Mouse (Mus musculus): ENCODE measurements at regions not wholly inside any gene's neighbourhood (a gene's known extent, or its start where the extent isn't known, plus 50 kb on each side); places are given as distances from the start of the nearest gene placed in this dataset.

- TF ChIP-seq POLR2A (IDR thresholded peaks at IDR 0.05; ENCODE audit: borderline replicate concordance, extremely low read depth, insufficient read depth, insufficient read length): no peak
- 94% methylated on average over 2 of the region's 2 CpGs for WGBS
Observed at GRCm38 (mm10) chr1:157018726-157019125, 79.3 kb upstream of the Ralgps2 start.

GRCm38 (mm10) chr1:157017198-157017994, 78.0 kb upstream of the Ralgps2 start:
- no peaks in the 10 kb centered on the region for H3K36me3 ChIP-seq (ENCODE audit: control insufficient read depth, insufficient read depth, low read length)
- no peak overlapping the region for H3K9ac ChIP-seq (ENCODE audit: low read depth, low read length, severe bottlenecking)
- no peaks in the 10 kb centered on the region for H3K9me3 ChIP-seq (ENCODE audit: control insufficient read depth, low read length)
- no peaks in the 10 kb centered on the region for H3K27me3 ChIP-seq (ENCODE audit: control insufficient read depth, insufficient read depth, low read length)
- no peak overlapping the region for H3K4me2 ChIP-seq (replicated peaks; ENCODE audit: low read depth, low read length, severe bottlenecking)
- H3K4me3 ChIP-seq (replicated peaks; ENCODE audit: low read length): no peak overlapping the region
- TF ChIP-seq POLR2A (IDR thresholded peaks at IDR 0.05; ENCODE audit: borderline replicate concordance, extremely low read depth, insufficient read depth, insufficient read length): no peak
- no peak overlapping the region for H3K27ac ChIP-seq (replicated peaks; ENCODE audit: low read depth, low read length)
- DNase-seq (ENCODE audit: low spot score) (no peak), ATAC-seq (ENCODE audit: low FRiP score, low read depth) (no peak)
- H3K4me1 ChIP-seq (ENCODE audit: control insufficient read depth, insufficient read depth, low read length): no peaks in the 10 kb centered on the region
- 34% methylated on average over 13 of the region's 13 CpGs for WGBS

More at GRCm38 (mm10) chr1:157018726-157019125, 79.3 kb upstream of the Ralgps2 start:
- Histone ChIP-seq H3K4me1 (ENCODE audit: control insufficient read depth, insufficient read depth, low read length) (no peaks in the 10 kb centered on the region), H3K4me3 (replicated peaks; ENCODE audit: low read length) (no peak overlapping the region), H3K27ac (replicated peaks; ENCODE audit: low read depth, low read length) (no peak overlapping the region), H3K36me3 (ENCODE audit: control insufficient read depth, insufficient read depth, low read length) (no peaks in the 10 kb centered on the region), H3K9ac (ENCODE audit: low read depth, low read length, severe bottlenecking) (no peak overlapping the region), H3K27me3 (ENCODE audit: control insufficient read depth, insufficient read depth, low read length) (no peaks in the 10 kb centered on the region), H3K9me3 (ENCODE audit: control insufficient read depth, low read length) (no peaks in the 10 kb centered on the region), H3K4me2 (replicated peaks; ENCODE audit: low read depth, low read length, severe bottlenecking) (no peak overlapping the region)
- no peak for ATAC-seq (ENCODE audit: low FRiP score, low read depth)
- DNase-seq (ENCODE audit: low spot score): no peak

GRCm38 (mm10) chr1:157016625-157017024, 77.2 kb upstream of the Ralgps2 start:
- Histone ChIP-seq H3K36me3 (ENCODE audit: control insufficient read depth, insufficient read depth, low read length) (no peaks in the 10 kb centered on the region), H3K9ac (ENCODE audit: low read depth, low read length, severe bottlenecking) (no peak overlapping the region), H3K4me3 (replicated peaks; ENCODE audit: low read length) (no peak overlapping the region), H3K27ac (replicated peaks; ENCODE audit: low read depth, low read length) (no peak overlapping the region), H3K9me3 (ENCODE audit: control insufficient read depth, low read length) (no peaks in the 10 kb centered on the region), H3K4me1 (ENCODE audit: control insufficient read depth, insufficient read depth, low read length) (no peaks in the 10 kb centered on the region), H3K4me2 (replicated peaks; ENCODE audit: low read depth, low read length, severe bottlenecking) (no peak overlapping the region), H3K27me3 (ENCODE audit: control insufficient read depth, insufficient read depth, low read length) (no peaks in the 10 kb centered on the region)
- 49% methylated on average over 8 of the region's 8 CpGs for WGBS
- no peak for DNase-seq (ENCODE audit: low spot score)
- ATAC-seq (ENCODE audit: low FRiP score, low read depth): no peak
- no peak for TF ChIP-seq POLR2A (IDR thresholded peaks at IDR 0.05; ENCODE audit: borderline replicate concordance, extremely low read depth, insufficient read depth, insufficient read length)

GRCm38 (mm10) chr1:157014532-157015497, 75.4 kb upstream of the Ralgps2 start:
- no peak overlapping the region for H3K4me2 ChIP-seq (replicated peaks; ENCODE audit: low read depth, low read length, severe bottlenecking)
- WGBS: 83% methylated on average over 17 of the region's 17 CpGs
- H3K4me3 ChIP-seq (replicated peaks; ENCODE audit: low read length): no peak overlapping the region
- no peak overlapping the region for H3K9ac ChIP-seq (ENCODE audit: low read depth, low read length, severe bottlenecking)
- H3K27me3 ChIP-seq (ENCODE audit: control insufficient read depth, insufficient read depth, low read length): no peaks in the 10 kb centered on the region
- H3K9me3 ChIP-seq (ENCODE audit: control insufficient read depth, low read length): no peaks in the 10 kb centered on the region
- H3K4me1 ChIP-seq (ENCODE audit: control insufficient read depth, insufficient read depth, low read length): no peaks in the 10 kb centered on the region
- no peak for TF ChIP-seq POLR2A (IDR thresholded peaks at IDR 0.05; ENCODE audit: borderline replicate concordance, extremely low read depth, insufficient read depth, insufficient read length)
- H3K36me3 ChIP-seq (ENCODE audit: control insufficient read depth, insufficient read depth, low read length): no peaks in the 10 kb centered on the region
- ATAC-seq (ENCODE audit: low FRiP score, low read depth): no peak
- DNase-seq (ENCODE audit: low spot score): no peak
- H3K27ac ChIP-seq (replicated peaks; ENCODE audit: low read depth, low read length): no peak overlapping the region

- H3K4me2 ChIP-seq (replicated peaks; ENCODE audit: low read depth, low read length, severe bottlenecking): no peak overlapping the region
- no peak overlapping the region for H3K4me3 ChIP-seq (replicated peaks; ENCODE audit: low read length)
- no peaks in the 10 kb centered on the region for H3K27me3 ChIP-seq (ENCODE audit: control insufficient read depth, insufficient read depth, low read length)
- no peak for DNase-seq (ENCODE audit: low spot score)
- H3K9ac ChIP-seq (ENCODE audit: low read depth, low read length, severe bottlenecking): no peak overlapping the region
- ATAC-seq (ENCODE audit: low FRiP score, low read depth): no peak
- 76% methylated on average over 7 of the region's 7 CpGs for WGBS
- TF ChIP-seq POLR2A (IDR thresholded peaks at IDR 0.05; ENCODE audit: borderline replicate concordance, extremely low read depth, insufficient read depth, insufficient read length): no peak
- H3K27ac ChIP-seq (replicated peaks; ENCODE audit: low read depth, low read length): no peak overlapping the region
- no peaks in the 10 kb centered on the region for H3K4me1 ChIP-seq (ENCODE audit: control insufficient read depth, insufficient read depth, low read length)
- H3K9me3 ChIP-seq (ENCODE audit: control insufficient read depth, low read length): no peaks in the 10 kb centered on the region
- H3K36me3 ChIP-seq (ENCODE audit: control insufficient read depth, insufficient read depth, low read length): no peaks in the 10 kb centered on the region
Observed at GRCm38 (mm10) chr1:157013669-157014048, 74.2 kb upstream of the Ralgps2 start.

Measured in limb, embryonic 14.5 days (tissue).